Mouse (Mus musculus) hindbrain, embryonic 11.5 days (tissue): ENCODE measurements around the gene 0610030E20Rik. TPM values are rescaled to one million over a fixed set of nuclear protein-coding genes. Genes with fewer than 3 reads are reported as not detected.

Experiments
- ATAC-seq: fragments of 200-750 bp; cut with Nextera tagmentation; 2 replicates; pipeline ENCODE4 v1.8.0; 2017; ENCODE audit warnings: mild to moderate bottlenecking, moderate TSS enrichment, moderate library complexity; ENCODE audit not compliant: low FRiP score
- DNase-seq: peaks from one replicate; pipeline ENCODE4 v3.0.0-alpha.2; 2015; ENCODE audit warnings: low spot score
- H3K27ac ChIP-seq: fragments of 300-500 bp; sonication (generic); 2 replicates; pipeline ENCODE4 v1.5.1; 2014; ENCODE audit warnings: mild to moderate bottlenecking, low read depth, low read length
- H3K27me3 ChIP-seq: fragments of 300-500 bp; sonication (generic); 2 replicates; pipeline ENCODE4 v1.6.1; 2014; ENCODE audit warnings: mild to moderate bottlenecking, low read length, moderate library complexity, mixed read lengths; ENCODE audit not compliant: control insufficient read depth, insufficient read depth
- H3K36me3 ChIP-seq: fragments of 300-500 bp; sonication (generic); 2 replicates; pipeline ENCODE4 v1.6.1; 2014; ENCODE audit warnings: mild to moderate bottlenecking, low read length, moderate library complexity, mixed read lengths; ENCODE audit not compliant: control insufficient read depth, insufficient read depth
- H3K4me1 ChIP-seq: fragments of 300-500 bp; sonication (generic); replicated peaks from 2 replicates; pipeline ENCODE4 v1.6.1; 2014; ENCODE audit warnings: low read length, mixed read lengths; ENCODE audit not compliant: control insufficient read depth, insufficient read depth
- H3K4me2 ChIP-seq: fragments of 300-500 bp; sonication (generic); replicated peaks from 2 replicates; pipeline ENCODE4 v1.6.1; 2014; ENCODE audit warnings: mild to moderate bottlenecking, low read depth, low read length
- H3K4me3 ChIP-seq: fragments of 300-500 bp; sonication (generic); 2 replicates; pipeline ENCODE4 v1.5.1; 2014; ENCODE audit warnings: low read depth, low read length
- H3K9ac ChIP-seq: fragments of 300-500 bp; sonication (generic); 2 replicates; pipeline ENCODE4 v1.6.1; 2014; ENCODE audit warnings: low read depth, low read length
- H3K9me3 ChIP-seq: fragments of 300-500 bp; sonication (generic); 2 replicates; pipeline ENCODE4 v1.6.1; 2016; ENCODE audit warnings: low read length; ENCODE audit not compliant: control insufficient read depth
- WGBS: fragments of 180-500 bp; shearing (Covaris S2); extraction: QIAGEN DNeasy Blood & Tissue Kit; methylation state at CpG from one replicate; pipeline ENCODE4 v1.1.7; 2014; 5-methylcytosine and 5-hydroxymethylcytosine counted together
- polyA plus RNA-seq: library from polyadenylated mRNA; unstranded; fragments of >200 nt; fragmentation: Nextera tagmentation; extraction: Ambion mirVana; gene quantifications from 2 replicates; pipeline ENCODE4 v1.2.1, GENCODE M21; 2014

Gene 0610030E20Rik
- polyA plus RNA-seq, 1 experiment from 2014 or later: 28.4 TPM

DNA sequence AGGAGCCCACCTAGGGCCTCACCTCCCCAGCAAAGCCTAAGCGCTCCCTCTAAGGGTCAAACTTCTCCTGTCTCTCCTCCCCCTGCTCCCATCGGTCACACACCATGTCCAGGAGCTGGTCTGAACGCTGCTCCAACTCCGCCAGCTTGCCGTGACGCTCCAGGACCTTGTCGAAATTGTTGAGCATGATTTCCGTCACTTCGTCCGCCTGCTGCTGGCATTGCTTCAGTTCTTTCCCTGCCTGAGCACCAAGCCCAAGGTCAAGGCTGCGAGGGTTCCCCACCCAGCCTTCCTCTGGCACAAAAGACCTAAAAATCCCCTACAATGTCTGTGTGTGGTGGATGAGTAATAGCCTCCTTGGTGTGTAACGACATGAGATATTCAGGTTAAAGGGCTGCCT is 23.0 kb downstream of the 0610030E20Rik start:
- ATAC-seq (no peak), DNase-seq (no peak)
- 85% methylated on average over 12 of the region's 12 CpGs for WGBS
- H3K27ac ChIP-seq: no peak overlapping the region
- no peak overlapping the region for H3K4me3 ChIP-seq
- H3K9me3 ChIP-seq: no peaks in the 10 kb centered on the region
- H3K36me3 ChIP-seq: no peaks in the 10 kb centered on the region
- no peak overlapping the region for H3K9ac ChIP-seq
- H3K4me2 ChIP-seq: no peak overlapping the region
- H3K4me1 ChIP-seq: no peaks in the 10 kb centered on the region
- H3K27me3 ChIP-seq: no peaks in the 10 kb centered on the region

DNA sequence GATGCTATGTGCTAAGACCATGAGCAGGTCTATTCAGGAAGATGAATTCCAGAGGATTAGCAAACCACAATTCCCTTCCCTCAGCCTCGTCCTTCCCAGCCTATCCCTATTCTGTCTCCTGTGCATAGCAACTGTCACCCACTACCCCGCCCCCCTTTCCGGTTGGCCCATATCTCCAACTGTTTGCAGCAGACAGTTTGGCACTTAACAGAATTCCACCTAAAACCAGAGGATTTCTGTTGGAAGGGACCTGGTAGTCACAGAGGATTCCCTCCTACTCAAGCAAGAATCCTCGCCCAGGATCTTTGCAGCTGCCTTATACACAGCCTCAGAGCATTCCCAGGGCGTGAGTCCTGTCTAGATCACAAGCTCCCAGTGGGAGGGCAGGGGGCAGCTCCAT is 24.0 kb downstream of the 0610030E20Rik start:
- H3K9me3 ChIP-seq: no peaks in the 10 kb centered on the region
- no peak for ATAC-seq
- no peaks in the 10 kb centered on the region for H3K27me3 ChIP-seq
- WGBS: 57% methylated on average over 5 of the region's 5 CpGs
- no peak overlapping the region for H3K27ac ChIP-seq
- no peak for DNase-seq
- H3K4me3 ChIP-seq: no peak overlapping the region
- peak overlapping the region; percentile 27; the same call in 1 of the 2 replicates for H3K9ac ChIP-seq
- H3K4me2 ChIP-seq: no peak overlapping the region
- H3K36me3 ChIP-seq: no peaks in the 10 kb centered on the region
- no peaks in the 10 kb centered on the region for H3K4me1 ChIP-seq

- H3K27ac ChIP-seq: no peak overlapping the region
Measured at GRCm38 (mm10) chr6:72371571-72371970, 24.5 kb downstream of the 0610030E20Rik start.

GRCm38 (mm10) chr6:72373184-72373583 is 26.1 kb downstream of the 0610030E20Rik start:
- DNase-seq: no peak
- WGBS: 91% methylated on average over 4 of the region's 4 CpGs
- Histone ChIP-seq H3K36me3 (no peaks in the 10 kb centered on the region), H3K9ac (no peak overlapping the region), H3K9me3 (no peaks in the 10 kb centered on the region), H3K4me3 (no peak overlapping the region), H3K27ac (no peak overlapping the region), H3K4me2 (no peak overlapping the region), H3K4me1 (no peaks in the 10 kb centered on the region), H3K27me3 (no peaks in the 10 kb centered on the region)
- no peak for ATAC-seq

More at GRCm38 (mm10) chr6:72371571-72371970, 24.5 kb downstream of the 0610030E20Rik start:
- DNase-seq (no peak), ATAC-seq (no peak)
- H3K4me2 ChIP-seq: no peak overlapping the region
- H3K36me3 ChIP-seq: no peaks in the 10 kb centered on the region
- no peaks in the 10 kb centered on the region for H3K27me3 ChIP-seq
- WGBS: 42% methylated on average over 1 of the region's 1 CpGs
- no peaks in the 10 kb centered on the region for H3K4me1 ChIP-seq
- peak overlapping the region; percentile 27; the same call in 1 of the 2 replicates for H3K9ac ChIP-seq
- no peak overlapping the region for H3K4me3 ChIP-seq
- no peaks in the 10 kb centered on the region for H3K9me3 ChIP-seq

- no peak overlapping the region for H3K4me2 ChIP-seq
- no peaks in the 10 kb centered on the region for H3K4me1 ChIP-seq
- H3K36me3 ChIP-seq: no peaks in the 10 kb centered on the region
- 77% methylated on average over 7 of the region's 7 CpGs for WGBS
- ATAC-seq (no peak), DNase-seq (no peak)
- H3K4me3 ChIP-seq: no peak overlapping the region
- no peak overlapping the region for H3K9ac ChIP-seq
- peaks cover 4% of the 10 kb centered on the region; the same call in 1 of the 2 replicates for H3K27me3 ChIP-seq
- H3K27ac ChIP-seq: no peak overlapping the region
- H3K9me3 ChIP-seq: no peaks in the 10 kb centered on the region
Measured at GRCm38 (mm10) chr6:72374206-72374605, 27.1 kb downstream of the 0610030E20Rik start.

DNA sequence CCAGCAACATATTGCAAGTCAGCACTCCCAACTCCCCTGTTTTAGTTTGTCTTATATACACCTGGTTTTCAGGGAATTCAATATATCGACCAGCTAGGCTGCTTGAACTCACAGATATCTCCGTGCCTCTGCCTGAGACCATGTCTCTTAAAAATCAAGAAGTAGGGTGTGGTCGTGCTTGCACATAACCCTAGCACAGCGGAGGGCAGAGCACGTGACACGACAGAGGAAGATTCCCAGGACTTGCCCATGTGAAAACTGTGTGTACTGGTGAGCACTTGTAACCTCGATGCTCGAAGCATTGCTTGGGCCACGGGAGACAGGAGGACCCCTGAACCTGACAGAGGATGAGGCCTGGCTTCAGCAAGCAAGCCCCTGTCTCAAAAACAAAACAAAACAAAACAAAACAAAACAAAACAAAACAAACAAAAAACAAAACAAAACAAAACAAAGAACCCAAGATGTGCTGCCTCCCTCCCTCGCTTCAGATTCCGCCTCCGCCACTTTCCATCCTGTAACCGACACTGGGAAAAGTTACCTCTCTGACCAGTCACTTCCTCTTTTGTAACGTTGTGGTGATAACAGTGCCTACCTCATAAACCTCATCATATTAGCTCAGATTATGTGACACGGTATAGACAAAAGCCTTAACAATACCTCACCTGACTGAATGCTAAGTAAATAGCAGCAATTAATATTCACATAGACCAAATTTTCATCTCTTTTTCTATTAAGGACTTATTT is 27.9 kb downstream of the 0610030E20Rik start:
- Histone ChIP-seq H3K4me3 (no peak overlapping the region), H3K27ac (no peak overlapping the region), H3K9me3 (no peaks in the 10 kb centered on the region), H3K36me3 (no peaks in the 10 kb centered on the region), H3K9ac (no peak overlapping the region), H3K4me2 (no peak overlapping the region), H3K27me3 (peaks cover 12% of the 10 kb centered on the region), H3K4me1 (0 out of 2 replicates have a peak, but pooled peaks cover 2% of the 10 kb centered on the region)
- ATAC-seq (no peak), DNase-seq (no peak)
- 86% methylated on average over 15 of the region's 15 CpGs for WGBS

GRCm38 (mm10) chr6:72378510-72379234 is 31.6 kb downstream of the 0610030E20Rik start:
- Histone ChIP-seq H3K9ac (no peak overlapping the region), H3K4me1 (0 out of 2 replicates have a peak, but pooled peaks cover 2% of the 10 kb centered on the region)
- WGBS: 89% methylated on average over 8 of the region's 8 CpGs

DNA sequence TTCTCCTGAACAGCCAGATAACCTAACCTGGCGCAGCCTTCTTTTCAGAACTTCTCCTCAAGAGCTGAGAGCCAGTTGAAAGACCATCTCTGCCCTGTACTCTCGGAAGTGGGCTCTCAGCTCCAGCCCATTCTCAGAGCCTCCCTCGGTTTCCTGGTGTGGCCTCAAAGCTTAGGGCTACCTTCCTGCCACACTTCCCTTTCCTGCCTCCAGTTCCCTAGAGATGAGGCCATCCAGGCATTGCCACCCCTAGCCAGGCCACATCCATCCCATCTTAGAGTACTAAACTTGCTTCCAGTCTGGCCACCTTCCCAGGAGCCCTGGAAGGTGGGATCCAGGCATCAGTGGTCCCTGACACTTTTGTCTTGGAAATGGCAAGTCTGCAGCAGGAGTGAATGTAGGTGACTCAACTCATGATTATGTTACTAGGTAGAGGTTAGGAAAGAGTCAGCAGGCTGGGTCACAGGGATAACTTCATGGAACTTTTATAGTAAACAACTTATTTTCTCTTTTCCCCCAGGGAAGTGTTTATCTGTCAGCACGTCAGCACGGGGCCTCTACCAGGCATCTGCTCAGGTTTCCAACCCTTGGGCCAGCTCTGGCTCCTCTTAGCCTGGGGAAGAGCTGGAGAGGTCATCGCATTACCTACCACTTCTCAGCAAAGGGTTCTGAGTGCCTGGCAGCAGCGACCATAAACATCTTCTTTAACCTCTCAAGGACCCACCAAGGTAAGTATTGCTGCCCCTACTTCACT is 32.4 kb downstream of the 0610030E20Rik start:
- 0 out of 2 replicates have a peak, but pooled peaks cover 2% of the 10 kb centered on the region for H3K4me1 ChIP-seq
- H3K36me3 ChIP-seq: no peaks in the 10 kb centered on the region
- WGBS: 44% methylated on average over 7 of the region's 7 CpGs
- peak overlapping the region; percentile 10; the same call in 1 of the 2 replicates for H3K27ac ChIP-seq
- peak overlapping the region; percentile 41 for H3K4me3 ChIP-seq
- H3K9me3 ChIP-seq: no peaks in the 10 kb centered on the region
- DNase-seq: no peak
- H3K27me3 ChIP-seq: peaks cover 19% of the 10 kb centered on the region
- peak overlapping the region; percentile 49; the same call in 1 of the 2 replicates for H3K9ac ChIP-seq
- ATAC-seq: no peak; the same call in 1 of the 2 replicates
- H3K4me2 ChIP-seq: peak overlapping the region; percentile 58; the same call in 1 of the 2 replicates

More at GRCm38 (mm10) chr6:72378510-72379234, 31.6 kb downstream of the 0610030E20Rik start:
- Histone ChIP-seq H3K27ac (no peak overlapping the region), H3K4me2 (no peak overlapping the region), H3K27me3 (peaks cover 19% of the 10 kb centered on the region), H3K9me3 (no peaks in the 10 kb centered on the region), H3K36me3 (no peaks in the 10 kb centered on the region), H3K4me3 (no peak overlapping the region)
- no peak for DNase-seq
- no peak for ATAC-seq
